Mouse (Mus musculus): ENCODE measurements around the gene 0610030E20Rik. TPM values are rescaled to one million over a fixed set of nuclear protein-coding genes. Genes with fewer than 3 reads are reported as not detected.

Gene 0610030E20Rik
- total RNA-seq, 2 experiments from 2014 or later = 13.1 to 15.8 TPM

DNA sequence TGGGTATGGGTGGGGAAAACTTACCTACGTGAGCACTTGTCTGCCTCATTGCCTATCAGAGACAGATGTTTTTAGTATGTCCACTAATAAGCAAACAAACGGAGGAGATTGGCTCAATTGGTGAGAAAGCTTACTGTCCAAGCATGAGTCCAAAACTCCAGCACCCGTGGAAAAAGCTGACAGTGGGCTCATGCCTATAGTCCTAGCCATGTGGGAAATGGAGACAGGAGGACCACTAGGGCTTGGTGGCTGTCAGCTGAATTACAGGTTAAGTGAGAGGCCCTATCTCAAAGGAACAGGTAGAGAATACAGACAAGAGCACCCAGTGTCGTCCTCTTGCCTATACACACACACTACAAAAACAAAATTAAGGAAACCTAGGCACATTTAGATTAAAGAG, 856 bp upstream of the 0610030E20Rik start:
- no peak for DNase-seq (ENCODE audit: extremely low spot score in 1 of 2, low spot score in 1 of 2)

DNA sequence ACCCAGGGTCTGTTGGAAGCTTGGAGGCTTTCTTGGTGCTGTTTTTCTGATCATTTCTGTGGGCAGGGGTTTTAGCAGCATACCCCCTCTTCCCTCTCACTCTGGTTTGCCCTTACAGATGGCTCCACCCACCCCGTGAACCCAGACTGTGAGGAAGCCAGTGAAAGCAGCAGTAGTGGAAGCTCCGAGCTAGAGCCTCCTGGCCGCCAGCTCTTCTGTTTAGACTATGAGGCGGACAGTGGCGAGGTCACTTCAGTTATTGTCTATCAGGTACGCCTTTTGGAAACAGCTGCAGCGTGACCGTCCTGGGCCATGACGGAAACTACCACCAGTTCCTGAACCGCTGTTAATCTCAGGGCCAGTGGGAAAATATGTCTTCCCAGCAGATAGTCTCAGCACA, 1.3 kb downstream of the 0610030E20Rik start:
- DNase-seq (ENCODE audit: extremely low spot score in 1 of 2, low spot score in 1 of 2) = no peak

DNA sequence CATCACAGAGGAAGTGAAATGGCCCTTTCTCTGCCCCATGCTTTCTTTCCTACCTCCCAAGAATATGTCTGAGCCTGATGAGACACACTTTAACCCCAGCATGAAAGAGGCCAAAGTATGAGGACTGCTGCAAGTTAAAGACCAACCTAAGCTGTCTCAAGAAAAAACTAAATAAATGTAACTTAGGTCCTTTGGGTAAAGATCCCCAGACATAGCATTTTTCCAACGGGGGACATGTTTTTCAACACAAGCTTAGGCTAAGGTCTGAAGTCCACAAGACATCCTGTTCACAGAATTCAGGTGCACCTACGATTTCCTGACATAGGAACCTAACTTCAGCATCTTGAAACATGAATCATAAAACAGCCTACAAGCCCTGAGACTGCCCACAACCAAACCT, 3.1 kb downstream of the 0610030E20Rik start:
- no peak for DNase-seq (ENCODE audit: extremely low spot score in 1 of 2, low spot score in 1 of 2)

DNA sequence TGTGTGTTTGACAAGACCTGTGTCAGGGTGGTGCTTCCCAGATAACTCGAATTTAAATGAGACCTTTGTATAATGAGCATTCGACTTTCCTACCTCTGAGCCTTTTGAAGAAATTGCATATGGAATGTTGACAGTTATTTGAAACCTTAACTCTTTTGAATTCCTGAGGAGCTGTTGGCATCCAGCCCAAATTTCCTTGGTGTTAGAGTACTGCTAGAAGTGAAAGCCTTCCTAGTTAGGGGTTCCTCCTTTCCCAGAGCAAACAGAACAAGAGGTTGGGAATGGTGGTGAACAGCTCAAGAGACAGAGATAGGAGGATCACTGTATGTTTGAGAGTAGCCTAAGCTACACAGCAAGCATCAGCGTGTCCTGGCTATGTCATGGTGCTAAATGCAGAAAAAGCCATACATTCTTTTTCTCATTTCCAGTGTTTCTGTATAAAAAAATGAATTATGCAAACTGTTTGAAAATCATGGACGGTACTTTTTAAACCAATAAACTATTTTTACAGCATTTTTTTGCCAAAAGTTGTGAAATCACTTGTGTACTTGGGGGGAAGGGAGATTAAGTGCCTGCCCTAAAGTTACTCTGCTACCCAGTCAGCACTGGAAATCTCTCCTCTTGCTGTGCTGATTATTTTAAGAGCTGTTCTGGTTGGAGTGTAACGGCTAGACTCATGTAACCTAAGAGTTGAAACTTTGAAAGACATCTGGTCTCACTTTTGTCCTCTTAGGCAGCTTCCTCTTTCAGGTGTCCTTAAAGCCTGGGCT, 5.7 kb downstream of the 0610030E20Rik start:
- DNase-seq (ENCODE audit: extremely low spot score in 1 of 2, low spot score in 1 of 2) = no peak

DNA sequence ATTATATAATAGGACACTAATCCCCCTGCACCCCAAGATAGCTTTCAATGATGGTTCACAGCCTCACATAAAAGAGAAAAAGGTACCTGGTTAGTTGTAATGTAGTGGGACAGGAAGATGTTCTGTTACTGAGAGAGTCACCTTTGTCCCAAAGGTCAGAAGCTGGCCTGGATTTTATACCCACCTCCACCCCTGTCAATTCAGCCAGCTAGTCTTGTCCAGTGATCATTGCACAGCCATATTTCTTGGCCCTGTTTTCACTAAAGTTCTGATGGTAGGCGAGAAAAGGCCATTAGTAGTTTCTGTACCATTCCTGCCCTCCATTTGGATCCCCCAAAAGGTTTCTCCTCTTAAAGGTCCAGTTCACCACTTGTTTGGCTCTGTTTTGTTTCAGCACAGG, 6.9 kb downstream of the 0610030E20Rik start:
- no peak for DNase-seq (ENCODE audit: extremely low spot score in 1 of 2, low spot score in 1 of 2)

DNA sequence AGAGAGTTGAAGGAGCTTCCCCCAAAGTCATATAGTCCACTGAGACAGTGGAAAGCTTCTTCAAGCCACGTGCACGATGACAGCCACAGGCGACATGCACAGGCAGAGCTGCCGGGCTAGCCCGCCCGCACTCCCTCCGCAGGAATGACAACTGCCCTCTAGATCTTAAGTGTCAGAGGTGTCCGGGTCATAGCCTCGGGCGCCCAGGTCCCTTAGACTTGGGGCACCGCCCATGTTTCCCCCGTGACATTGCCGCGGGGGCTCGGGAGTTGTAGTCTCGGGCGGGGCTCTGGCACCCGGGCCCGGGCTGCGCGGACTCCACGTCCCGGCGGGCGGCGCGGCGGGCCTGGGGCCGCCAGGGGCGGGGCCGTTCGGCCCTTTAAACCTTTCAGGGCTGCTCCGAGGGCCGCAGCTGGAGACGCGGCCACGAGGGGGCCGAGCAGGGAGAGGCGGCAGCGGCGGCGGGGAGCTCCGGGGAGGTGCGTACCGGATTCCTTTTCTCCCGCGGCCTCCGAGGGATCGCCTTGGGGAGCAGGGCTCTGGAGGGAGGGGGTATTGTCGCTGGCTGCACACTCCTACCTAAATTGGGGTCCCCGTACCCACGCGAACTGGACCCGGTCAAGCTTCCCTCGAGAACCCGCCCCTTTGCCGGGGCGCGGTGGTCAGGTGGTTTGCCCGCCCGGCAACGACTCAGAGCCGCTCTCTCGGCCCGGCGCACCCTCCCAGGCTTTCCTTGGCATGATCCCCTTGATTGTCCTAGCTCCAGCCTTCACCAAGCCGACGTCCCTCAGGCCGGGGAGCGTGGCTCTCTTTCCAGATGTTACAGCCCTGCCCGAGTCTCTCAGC, 8.2 kb downstream of the 0610030E20Rik start, which contains the start of gene Tmem150a:
Gene Tmem150a, plus strand, starts transcription at position 382 of the 846 bp plus-strand sequence.
- peak; percentile 62 to 65 for DNase-seq (ENCODE audit: extremely low spot score in 1 of 2, low spot score in 1 of 2)

DNA sequence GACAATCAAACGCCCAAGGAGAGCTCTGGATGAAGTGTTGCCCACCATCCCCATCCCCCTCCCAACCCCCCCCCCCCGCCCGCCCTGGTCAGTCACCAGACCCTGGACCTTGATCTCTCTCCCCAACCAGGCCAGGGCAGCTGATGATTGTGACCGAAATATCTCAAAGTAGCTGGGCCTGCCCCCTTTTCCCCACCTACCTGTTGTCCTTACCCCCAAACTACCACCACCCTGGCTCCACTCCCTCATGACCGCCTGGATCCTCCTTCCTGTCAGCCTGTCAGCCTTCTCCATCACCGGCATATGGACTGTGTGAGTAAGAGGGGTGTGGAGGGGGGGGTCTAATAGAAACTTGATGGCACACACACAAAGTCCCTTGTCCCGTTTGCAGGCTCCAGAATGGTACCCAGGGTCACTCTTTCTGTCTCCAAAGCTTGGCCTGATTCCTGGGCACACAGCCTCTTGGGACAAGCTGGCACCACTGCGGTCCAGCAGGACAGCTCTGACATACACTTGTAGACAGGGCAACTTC, 8.9 kb downstream of the 0610030E20Rik start:
- no peak for DNase-seq (ENCODE audit: extremely low spot score in 1 of 2, low spot score in 1 of 2)

DNA sequence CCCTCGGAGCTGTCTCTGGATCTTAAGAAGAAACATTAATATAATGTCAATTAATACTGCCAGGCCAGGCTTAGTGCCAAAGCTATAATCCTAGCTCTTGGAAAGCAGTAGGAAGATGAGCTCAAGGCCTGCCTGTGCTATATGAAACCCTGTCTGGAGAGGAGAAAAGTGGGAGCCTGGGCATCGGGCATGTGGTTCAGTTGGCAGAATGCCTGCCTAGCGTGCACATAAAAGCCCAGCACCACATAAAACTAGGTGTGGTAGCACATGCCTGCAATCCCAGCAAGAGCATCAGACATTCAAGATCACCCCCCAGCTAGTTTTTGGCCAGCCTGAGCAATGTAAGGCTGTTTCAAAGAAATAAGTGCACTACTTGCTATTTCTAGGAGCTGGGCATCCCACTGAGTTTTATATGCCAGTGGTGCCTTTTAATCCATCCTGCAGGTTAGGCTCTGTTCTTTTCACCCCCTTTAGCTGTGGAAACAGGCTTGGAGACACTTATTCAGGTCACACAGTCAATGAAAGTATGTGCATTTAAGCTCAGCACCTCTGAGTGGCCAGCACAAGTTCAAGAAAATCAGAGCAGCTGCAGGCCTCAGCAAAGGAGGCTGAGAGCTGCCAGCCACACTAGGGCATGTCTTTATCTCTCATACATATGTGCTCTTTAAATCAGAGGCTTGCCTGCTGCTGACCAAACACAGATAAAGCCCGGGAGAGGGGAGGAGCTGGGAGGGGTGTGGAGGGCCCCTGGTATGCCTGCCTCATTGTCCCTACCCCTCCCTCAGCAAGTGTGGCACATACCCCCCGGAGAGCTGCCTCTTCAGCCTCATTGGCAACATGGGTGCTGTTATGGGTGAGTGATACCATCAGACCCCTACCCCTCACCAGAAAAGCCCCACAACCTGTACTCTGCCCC, 10.3 kb downstream of the 0610030E20Rik start:
- no peak for DNase-seq (ENCODE audit: extremely low spot score in 1 of 2, low spot score in 1 of 2)

DNA sequence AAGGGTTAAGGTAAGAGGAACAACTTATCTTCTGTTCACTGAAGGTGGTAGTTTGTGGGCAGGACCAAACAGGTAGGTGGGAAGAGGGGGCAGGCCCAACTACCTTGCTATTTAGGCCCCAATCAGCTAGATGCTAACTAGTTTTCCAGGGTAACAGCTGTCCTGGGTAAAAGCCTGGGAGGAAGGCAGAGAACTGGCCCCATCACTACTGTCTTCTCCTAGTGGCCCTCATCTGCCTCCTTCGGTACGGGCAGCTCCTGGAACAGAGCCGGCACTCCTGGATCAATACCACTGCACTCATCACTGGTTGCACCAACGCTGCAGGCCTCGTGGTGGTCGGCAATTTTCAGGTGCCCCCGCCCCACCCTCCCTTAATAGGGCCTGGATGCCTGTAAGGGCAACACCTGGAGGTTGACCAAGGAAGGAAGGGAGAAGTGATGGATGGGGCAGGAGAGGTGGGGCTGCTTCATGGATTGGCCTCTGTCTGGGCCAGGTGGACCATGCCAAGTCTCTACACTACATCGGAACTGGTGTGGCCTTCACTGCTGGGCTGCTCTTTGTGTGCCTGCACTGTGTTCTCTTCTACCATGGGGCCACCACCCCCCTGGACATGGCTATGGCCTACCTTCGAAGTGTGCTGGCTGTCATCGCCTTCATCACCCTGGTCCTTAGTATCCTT, 11.1 kb downstream of the 0610030E20Rik start:
- DNase-seq (ENCODE audit: extremely low spot score in 1 of 2, low spot score in 1 of 2) = no peak

DNA sequence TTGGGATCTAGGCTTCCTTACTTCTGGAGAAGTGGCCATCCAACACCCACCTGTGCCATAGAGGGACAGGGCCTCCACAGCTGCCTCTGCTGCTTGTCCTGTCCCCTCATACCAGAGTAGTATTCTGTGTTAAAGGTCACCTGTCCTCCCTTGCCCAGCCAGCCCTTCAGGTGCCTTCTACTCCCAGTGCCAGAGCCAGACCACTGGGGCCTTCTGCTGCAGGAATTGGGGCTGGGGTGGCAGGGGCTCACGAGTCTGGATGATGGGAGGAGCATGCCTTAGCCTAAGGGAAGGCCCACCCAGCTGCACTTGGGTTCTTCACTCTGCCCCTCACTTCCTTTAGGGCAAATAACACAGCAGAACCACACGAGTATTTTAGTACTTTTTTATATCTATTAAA, 12.2 kb downstream of the 0610030E20Rik start:
- no peak for DNase-seq (ENCODE audit: extremely low spot score in 1 of 2, low spot score in 1 of 2)

DNA sequence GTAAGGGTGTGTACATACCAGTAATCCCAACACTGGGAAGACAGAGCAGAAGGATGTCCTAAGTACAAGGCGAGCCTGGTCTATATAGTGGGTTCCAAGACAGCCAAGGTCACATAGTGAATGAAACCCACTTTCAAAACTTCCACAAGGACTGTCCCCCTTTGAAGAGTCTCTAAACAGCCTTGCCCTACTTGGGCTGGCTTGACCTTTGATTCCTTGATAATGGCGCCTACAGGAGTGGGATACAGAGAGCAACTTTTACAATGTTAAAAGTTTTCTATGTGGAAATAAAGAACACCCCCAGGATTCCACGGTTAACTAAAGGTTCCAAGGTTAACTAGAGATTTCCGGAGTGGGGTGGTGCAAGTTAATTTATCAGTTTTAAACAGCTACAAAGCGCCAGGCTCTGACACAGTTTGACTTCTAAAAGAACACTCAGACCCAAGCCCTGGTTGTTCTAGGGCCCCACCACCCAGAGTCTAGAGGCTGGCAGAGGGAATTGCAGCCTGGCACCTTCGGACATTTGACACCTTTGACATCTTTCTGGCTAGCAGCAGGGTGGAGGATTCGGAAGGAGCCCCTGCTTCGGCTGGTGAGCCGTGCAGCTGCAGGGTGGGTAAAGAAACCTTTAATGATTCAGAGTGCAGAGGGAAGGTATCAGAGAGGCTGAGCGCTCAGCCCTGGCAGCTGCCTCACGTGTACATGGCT, 12.9 kb downstream of the 0610030E20Rik start:
- DNase-seq (ENCODE audit: extremely low spot score in 1 of 2, low spot score in 1 of 2) = no peak

DNA sequence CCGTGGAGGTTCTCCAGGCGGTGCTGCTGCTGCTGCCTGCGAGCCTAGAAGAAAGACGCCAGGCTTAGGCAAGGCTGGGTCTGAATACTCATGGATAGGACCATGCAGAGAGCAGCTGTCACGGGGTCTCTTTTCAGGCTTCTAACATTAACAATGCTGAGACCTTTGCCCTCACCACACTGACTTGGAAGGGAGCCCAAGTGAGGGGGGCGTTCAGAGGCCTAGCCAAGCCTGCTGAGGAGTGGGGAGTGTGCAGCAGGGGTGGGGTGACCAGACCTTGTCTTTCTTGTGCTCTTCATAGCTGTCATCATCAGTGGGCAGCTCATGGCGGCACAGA, 13.4 kb downstream of the 0610030E20Rik start:
- no peak for DNase-seq (ENCODE audit: extremely low spot score in 1 of 2, low spot score in 1 of 2)

DNA sequence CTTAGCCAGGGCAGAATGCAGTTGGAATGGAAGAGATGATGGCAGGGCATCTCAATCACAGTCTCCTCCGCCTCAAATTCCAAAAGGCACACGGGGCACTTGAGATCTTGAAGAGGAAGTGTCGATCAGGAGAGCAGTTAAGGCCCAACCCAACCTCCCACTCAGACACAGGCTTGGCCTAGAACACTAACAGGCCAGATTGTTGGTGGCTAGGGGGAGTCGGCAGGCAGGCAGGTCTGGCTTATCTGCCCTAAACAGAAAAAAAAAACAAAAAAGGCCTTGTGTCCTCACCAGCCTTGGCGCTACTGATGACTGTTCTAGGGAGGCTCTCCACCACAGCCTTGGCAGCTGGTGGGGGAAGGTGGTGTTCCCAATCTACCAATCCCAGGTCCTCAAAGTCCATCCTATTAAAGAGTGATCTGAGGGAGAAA, 14.0 kb downstream of the 0610030E20Rik start:
- DNase-seq (ENCODE audit: extremely low spot score in 1 of 2, low spot score in 1 of 2) = no peak

DNA sequence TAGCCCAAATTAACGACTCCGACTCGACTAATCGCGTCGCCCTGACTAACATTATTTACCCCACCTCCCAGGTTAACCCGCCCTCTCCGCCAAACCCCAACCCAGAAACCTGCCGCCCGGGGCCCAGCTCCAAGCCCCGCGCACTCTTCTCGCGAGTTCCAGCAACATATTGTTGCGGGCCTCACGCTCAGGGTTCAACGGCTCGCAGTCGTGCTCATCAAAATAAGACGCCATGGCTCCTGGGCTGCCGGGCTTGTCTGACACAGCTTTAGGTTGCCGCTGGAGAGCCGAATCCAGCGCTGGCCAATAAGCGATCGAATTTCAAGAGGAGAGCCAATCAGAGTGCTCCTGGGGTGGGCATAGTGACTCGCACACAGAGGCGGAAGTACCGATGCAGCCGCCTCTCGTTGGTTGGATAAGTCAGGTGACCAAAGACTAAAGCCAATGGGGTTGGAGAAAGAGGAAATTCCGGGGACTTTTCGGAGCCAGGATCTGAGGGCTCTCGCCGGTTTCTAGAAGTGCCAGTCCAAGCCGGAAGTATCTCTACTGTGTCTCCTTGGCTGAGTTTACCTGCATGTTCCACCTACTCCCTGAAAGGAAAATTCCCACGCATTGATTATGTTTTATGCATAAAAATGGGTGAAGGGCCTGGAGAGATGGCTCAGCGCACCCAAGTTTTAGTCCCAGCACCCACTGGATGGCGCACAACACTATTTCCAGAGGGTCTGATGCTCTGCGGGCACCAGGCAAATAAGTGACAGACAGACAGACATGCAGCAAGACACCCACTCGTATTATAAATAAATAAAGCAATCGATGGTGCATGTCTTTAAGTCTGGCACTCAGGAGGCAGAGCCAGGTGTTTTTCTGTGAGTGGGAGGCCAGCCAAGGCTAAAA, 15.3 kb downstream of the 0610030E20Rik start:
- DNase-seq (ENCODE audit: extremely low spot score in 1 of 2, low spot score in 1 of 2) = peak; percentile 79 to 83

DNA sequence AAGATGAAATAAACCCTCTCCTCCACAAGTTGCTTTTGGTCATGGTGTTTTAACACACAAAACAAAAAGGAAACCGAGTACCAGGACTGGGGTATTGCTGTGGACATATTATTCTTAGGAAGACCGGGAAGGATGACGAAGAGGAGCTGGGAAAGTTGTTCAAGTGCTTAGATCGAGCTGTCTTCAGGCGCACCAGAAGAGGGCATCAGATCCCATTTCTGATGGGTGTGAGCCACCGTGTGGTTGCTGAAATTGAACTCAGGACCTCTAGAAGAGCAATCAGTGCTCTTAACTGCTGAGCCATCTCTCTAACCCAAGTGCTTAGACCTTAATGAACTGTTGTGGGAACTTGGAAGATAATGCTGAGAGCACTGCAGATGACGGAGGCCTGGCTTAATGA, 16.9 kb downstream of the 0610030E20Rik start:
- DNase-seq (ENCODE audit: extremely low spot score in 1 of 2, low spot score in 1 of 2) = no peak

DNA sequence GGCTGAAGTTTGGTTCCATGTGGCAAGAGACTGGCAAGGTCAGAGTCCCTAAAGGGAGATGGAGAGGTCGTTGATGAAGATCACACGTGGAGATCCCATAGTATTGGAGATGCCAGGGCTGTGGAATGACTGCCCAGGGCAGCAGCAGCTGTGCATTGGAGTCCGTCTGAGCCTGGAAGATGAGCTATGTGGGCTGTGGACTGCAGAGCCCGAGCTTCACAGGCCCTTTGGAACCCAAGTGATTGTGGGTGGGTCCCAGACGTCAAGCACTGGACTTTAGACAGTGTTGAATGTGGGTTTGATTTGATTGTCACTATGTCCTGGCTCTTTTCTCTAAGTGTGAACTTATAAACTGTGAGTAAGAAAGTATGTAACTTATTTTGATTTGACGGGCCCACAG, 17.9 kb downstream of the 0610030E20Rik start:
- no peak for DNase-seq (ENCODE audit: extremely low spot score in 1 of 2, low spot score in 1 of 2)

DNA sequence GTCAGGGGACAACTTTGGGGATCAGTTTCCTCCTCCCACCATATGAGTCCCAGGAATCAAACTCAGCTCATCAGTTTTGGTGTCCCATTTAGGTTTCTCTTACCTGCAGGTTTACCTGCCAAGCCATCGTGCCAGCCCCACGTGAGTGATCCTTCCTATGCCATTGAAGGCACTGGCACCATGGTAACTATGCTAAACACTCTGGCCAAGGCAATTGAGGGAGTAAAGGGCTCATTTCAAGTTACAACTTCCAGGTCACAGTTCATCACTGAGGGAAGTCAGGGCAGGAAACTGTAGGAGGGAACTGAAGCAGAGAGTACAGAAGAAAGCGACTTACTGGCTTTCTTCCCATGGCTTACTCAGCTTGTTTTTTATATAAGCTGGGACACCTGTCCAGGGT, 19.2 kb downstream of the 0610030E20Rik start:
- no peak for DNase-seq (ENCODE audit: extremely low spot score in 1 of 2, low spot score in 1 of 2)

DNA sequence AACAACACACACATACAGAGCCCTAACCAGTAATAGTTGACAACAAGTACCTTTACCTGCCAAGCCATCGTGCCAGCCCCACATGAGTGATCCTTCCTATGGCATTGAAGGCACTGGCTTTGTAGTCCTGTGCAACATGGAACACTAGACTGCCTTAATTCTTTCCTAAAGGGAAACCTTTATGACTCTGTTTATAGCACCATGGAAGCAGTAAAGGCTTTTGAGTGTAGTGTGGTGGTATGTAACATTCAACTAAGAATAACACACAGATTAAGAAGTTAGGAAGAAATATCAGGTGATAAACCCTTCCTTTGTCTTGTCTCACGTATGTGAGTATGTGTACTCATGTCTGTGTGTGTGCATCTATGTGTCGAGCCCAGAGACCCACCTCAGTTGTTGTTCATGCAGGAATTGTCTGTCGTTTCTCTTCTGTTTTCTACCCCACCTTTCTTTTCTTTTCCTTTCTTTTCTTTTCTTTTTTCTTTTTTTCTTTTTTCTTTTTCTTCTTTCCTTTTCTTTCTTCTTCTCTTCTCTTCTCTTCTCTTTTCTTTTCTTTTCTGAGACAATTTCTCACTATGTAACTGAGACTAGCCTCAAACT, 19.8 kb downstream of the 0610030E20Rik start, which contains the start of gene Rnf181:
Gene Rnf181, minus strand, starts transcription at position 113 of the 600 bp plus-strand sequence.
- no peak for DNase-seq (ENCODE audit: extremely low spot score in 1 of 2, low spot score in 1 of 2)
